Mouse (Mus musculus): ENCODE results near the gene Scyl1. TPM values are rescaled to one million over a fixed set of nuclear protein-coding genes. Genes with fewer than 3 reads are reported as not detected.
A peak's percentile ranks its signal among the peaks of the same experiment; 100 is the strongest.
"Not testable (repeated sequence)": the region's sequence is repeated elsewhere in the genome, so short reads cannot be mapped to it uniquely, and the experiment has no call there.

Scyl1 gene
- polyA plus RNA-seq (2015; fragmentation: Nextera tagmentation; extraction: Ambion mirVana): 63.6 and 68.9 TPM in 2 replicates

DNA sequence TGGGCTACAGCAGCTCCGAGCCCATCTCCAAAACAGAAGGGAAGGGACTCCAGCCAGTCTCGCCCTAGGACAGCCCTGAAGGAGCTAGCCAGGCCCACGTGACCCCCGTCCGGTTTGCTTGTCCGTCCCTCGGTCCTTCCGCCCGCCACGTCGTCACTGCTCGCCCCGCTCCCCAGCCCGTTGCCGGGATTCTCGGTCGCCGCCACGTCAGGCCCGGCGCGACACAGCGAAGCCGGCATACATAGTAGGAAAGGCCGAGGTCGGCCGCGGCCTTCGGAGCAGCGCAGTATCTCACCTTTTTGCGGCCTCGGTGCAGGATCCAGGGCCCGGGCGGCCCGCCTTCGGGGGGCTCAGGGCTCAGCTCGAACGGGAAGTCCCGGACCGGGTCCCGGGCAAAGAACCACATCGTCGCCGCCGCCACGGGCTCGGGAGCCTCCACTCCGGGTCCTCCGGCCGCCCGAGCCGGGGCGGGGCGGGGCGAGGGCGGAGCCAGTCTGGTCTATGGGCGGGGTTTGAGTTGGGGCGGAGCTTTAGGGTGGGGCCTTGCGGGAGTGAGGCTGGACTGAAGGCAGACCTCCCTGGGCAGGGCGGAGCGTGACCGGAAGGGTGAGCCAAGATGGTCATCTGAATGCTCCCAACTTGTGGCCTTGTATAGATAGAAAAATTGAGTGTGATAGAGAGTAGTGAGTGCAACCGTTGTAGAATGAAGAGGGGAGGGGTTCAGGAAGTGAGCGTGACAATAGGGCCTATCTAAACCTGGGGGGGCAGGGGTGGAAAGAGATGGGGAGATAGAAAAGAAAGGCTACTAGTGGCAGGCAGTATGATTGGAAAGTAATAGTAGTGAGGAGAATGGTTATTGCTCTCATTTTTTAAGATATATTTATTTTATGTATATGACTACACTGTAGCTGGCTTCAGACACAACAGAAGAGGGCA is at the start of gene Scyl1:
TSS of gene Scyl1 (minus strand) at position 495 of the 936 bp plus-strand sequence.
- Histone ChIP-seq H3K4me2 (peak within 1 kb of the TSS; percentile 75), H3K9ac (peak within 1 kb of the TSS; percentile 95), H3K9me3 (no peaks in the 10 kb centered on the region), H3K27ac (peak within 1 kb of the TSS; percentile 87), H3K36me3 (peaks cover 8% of the 10 kb centered on the region), H3K27me3 (replicated peaks) (no peaks in the 10 kb centered on the region), H3K4me3 (replicated peaks) (peak within 1 kb of the TSS; percentile 81), H3K4me1 (peaks cover 15% of the 10 kb centered on the region)
- WGBS: under 1% methylated on average over 64 of the region's 64 CpGs
- ATAC-seq (ENCODE audit: insufficient read depth, low FRiP score, low read depth): peak; percentile 94

DNA sequence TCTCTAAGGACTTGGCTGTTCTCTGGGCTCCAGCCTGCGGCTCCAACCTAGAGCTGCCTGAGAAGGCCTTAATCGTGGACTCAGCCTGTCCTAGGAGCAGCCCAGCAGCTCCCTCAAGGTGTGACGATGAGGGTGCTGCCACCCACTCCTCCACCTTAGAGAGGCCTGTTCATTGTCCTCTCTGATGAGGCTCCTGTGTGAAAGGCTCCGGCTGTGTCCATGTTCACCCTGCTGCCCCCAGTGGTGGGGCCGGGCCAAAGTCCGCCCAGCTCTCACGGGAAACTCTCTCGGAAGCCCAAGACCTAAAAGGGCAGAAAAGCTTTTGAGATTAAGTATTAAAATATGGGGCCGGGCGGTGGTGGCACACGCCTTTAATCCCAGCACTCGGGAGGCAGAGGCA is 48.3 kb upstream of the Scyl1 start:
- Histone ChIP-seq H3K36me3 (no peaks in the 10 kb centered on the region), H3K9ac (no peak overlapping the region), H3K4me1 (peaks cover 47% of the 10 kb centered on the region), H3K27ac (no peak overlapping the region), H3K27me3 (replicated peaks) (no peaks in the 10 kb centered on the region), H3K9me3 (no peaks in the 10 kb centered on the region), H3K4me2 (no peak overlapping the region), H3K4me3 (replicated peaks) (no peak overlapping the region)
- WGBS: 49% methylated on average over 12 of the region's 12 CpGs
- ATAC-seq (ENCODE audit: insufficient read depth, low FRiP score, low read depth): no peak

DNA sequence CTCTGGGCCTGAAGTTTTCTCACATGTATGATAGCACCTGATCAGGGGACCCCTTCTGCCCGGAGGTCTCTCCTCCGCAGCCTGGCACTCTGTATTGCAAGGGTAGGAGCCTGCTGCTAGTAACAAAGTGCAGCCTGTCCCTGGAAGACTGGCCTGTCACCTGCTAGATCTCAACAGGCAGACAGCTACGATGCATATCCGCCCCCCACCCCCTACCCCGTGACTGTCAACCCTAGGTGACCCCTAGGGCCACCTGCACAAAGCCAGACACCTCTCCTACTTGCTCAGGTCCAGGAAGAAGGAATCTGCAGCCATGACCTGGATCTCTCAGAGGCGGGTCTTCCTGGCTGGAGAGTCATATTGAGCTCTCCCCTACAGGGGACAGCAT is 47.4 kb upstream of the Scyl1 start:
- WGBS: 67% methylated on average over 6 of the region's 6 CpGs
- H3K4me1 ChIP-seq: peaks cover 37% of the 10 kb centered on the region
- no peak overlapping the region for H3K9ac ChIP-seq

DNA sequence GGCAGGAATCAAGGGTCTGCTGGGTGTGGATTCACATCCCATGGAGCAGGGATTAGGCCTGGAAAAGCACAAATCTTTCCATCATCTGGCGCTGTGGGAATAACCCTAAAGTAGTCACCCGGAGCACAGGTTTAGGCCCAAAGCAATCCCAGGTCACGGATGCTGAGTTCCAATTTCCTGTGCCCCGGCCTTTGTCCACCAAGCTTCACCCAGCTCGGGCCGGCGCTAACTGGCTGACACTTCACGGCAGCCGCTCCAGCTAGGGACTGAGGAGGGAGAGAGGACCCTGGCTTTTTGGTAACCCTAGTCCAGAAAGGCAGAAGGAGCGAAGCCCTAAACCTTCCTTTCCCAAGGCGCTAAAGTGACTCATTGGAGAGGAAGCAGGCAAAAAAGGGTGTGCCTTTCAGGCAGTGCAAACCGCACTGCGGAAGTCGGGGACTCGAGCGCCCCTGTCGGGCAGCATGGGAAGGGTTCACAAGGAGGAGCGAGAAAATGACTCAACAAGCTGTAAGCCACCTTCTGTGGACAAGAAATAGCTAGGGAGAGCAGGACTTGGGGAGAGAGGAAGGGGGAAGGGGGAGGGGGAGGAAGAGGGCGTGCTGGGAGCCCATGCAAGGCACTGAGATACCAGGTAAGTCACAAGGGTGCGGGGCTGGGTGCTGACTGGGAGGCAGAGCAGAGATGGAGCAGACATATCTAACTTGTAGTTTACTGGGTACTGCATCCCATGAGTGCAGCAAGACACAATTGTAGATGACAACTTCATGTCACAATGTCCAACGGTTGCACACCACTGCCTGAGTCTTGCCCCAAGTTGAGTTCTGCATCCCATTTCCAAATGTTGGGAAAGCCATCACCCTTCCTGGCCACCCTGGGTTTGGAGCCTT is 46.7 kb upstream of the Scyl1 start:
- Histone ChIP-seq H3K27me3 (replicated peaks) (no peaks in the 10 kb centered on the region), H3K36me3 (no peaks in the 10 kb centered on the region), H3K4me2 (peak overlapping the region; percentile 54), H3K9me3 (no peaks in the 10 kb centered on the region), H3K4me1 (peaks cover 32% of the 10 kb centered on the region), H3K4me3 (replicated peaks) (peak overlapping the region; percentile 23; the same call in 1 of the 2 replicates), H3K9ac (peak overlapping the region; percentile 44; the same call in 1 of the 2 replicates), H3K27ac (peak overlapping the region; percentile 86)
- ATAC-seq (ENCODE audit: insufficient read depth, low FRiP score, low read depth): peak; percentile 75
- 21% methylated on average over 21 of the region's 21 CpGs for WGBS

More for the DNA sequence above, 47.4 kb upstream of the Scyl1 start:
- Histone ChIP-seq H3K4me3 (replicated peaks) (no peak overlapping the region), H3K4me2 (no peak overlapping the region), H3K27me3 (replicated peaks) (no peaks in the 10 kb centered on the region), H3K9me3 (no peaks in the 10 kb centered on the region), H3K27ac (peak overlapping the region; percentile 64; the same call in 1 of the 2 replicates), H3K36me3 (no peaks in the 10 kb centered on the region)
- no peak for ATAC-seq (ENCODE audit: insufficient read depth, low FRiP score, low read depth)

DNA sequence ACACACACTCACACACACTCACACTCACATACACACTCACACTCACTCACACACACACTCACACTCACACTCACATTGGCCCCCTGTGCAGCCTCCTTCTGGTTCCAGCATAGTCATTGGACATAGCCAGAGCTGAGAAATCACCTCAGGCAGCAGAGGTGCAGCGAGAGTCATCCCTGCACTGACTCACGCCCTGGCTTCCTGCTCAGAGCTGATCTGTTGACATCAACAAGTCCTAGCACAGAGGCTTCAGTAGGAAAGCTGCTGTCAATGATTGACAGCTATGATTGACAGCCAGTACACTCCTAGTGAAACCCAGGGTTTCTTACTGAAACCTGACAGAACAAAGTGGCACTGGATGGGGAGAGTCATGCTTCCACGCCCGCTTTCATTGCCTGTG is 44.7 kb upstream of the Scyl1 start:
- no peak overlapping the region for H3K9ac ChIP-seq
- H3K4me1 ChIP-seq: peaks cover 41% of the 10 kb centered on the region
- no peak for ATAC-seq (ENCODE audit: insufficient read depth, low FRiP score, low read depth)
- no peaks in the 10 kb centered on the region for H3K27me3 ChIP-seq (replicated peaks)
- no peaks in the 10 kb centered on the region for H3K9me3 ChIP-seq
- no peak overlapping the region for H3K4me3 ChIP-seq (replicated peaks)
- H3K4me2 ChIP-seq: no peak overlapping the region
- 62% methylated on average over 4 of the region's 4 CpGs for WGBS
- no peak overlapping the region; the same call in 1 of the 2 replicates for H3K27ac ChIP-seq
- H3K36me3 ChIP-seq: no peaks in the 10 kb centered on the region

DNA sequence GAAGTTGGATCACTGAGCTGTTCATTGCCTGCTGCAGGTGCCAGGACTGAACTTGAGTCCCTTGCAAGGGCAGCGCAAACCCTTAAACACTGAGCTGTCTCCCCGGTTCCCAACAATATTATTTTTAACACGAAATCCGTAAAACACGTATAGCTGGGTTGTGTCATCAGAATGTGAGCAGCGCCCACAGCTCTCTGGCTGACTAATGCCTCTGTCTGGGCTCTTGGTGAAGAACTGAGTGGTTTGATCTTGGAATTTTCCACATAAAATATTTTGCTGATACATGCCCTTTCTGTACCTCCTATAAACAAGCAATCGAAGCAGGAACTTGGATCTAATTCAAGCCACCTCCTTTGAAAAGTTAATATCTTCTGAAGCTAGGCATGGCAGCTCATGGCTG is 43.8 kb upstream of the Scyl1 start:
- H3K36me3 ChIP-seq: no peaks in the 10 kb centered on the region
- H3K4me3 ChIP-seq (replicated peaks): no peak overlapping the region
- H3K27me3 ChIP-seq (replicated peaks): no peaks in the 10 kb centered on the region
- H3K9me3 ChIP-seq: no peaks in the 10 kb centered on the region
- peaks cover 50% of the 10 kb centered on the region for H3K4me1 ChIP-seq
- ATAC-seq (ENCODE audit: insufficient read depth, low FRiP score, low read depth): no peak
- 73% methylated on average over 7 of the region's 7 CpGs for WGBS
- H3K27ac ChIP-seq: peak overlapping the region; percentile 26; the same call in 1 of the 2 replicates
- H3K4me2 ChIP-seq: no peak overlapping the region
- H3K9ac ChIP-seq: no peak overlapping the region

GRCm38 (mm10) chr19:5814048-5814447 is 42.8 kb upstream of the Scyl1 start:
- H3K4me3 ChIP-seq (replicated peaks); H3K9me3 ChIP-seq; H3K36me3 ChIP-seq; H3K27ac ChIP-seq; ATAC-seq (ENCODE audit: insufficient read depth, low FRiP score, low read depth); H3K27me3 ChIP-seq (replicated peaks); H3K9ac ChIP-seq; H3K4me2 ChIP-seq: not testable (repeated sequence)
- peaks cover 53% of the 10 kb centered on the region for H3K4me1 ChIP-seq
- WGBS: 48% methylated on average over 1 of the region's 1 CpGs

- no peaks in the 10 kb centered on the region for H3K27me3 ChIP-seq (replicated peaks)
- H3K4me1 ChIP-seq: peaks cover 54% of the 10 kb centered on the region
- ATAC-seq (ENCODE audit: insufficient read depth, low FRiP score, low read depth): no peak
- no peak overlapping the region for H3K4me2 ChIP-seq
- no peak overlapping the region for H3K27ac ChIP-seq
- WGBS: 88% methylated on average over 3 of the region's 3 CpGs
- no peaks in the 10 kb centered on the region for H3K36me3 ChIP-seq
- no peak overlapping the region for H3K4me3 ChIP-seq (replicated peaks)
- H3K9me3 ChIP-seq: no peaks in the 10 kb centered on the region
- H3K9ac ChIP-seq: no peak overlapping the region
Measured at GRCm38 (mm10) chr19:5813567-5813966, 42.3 kb upstream of the Scyl1 start.

DNA sequence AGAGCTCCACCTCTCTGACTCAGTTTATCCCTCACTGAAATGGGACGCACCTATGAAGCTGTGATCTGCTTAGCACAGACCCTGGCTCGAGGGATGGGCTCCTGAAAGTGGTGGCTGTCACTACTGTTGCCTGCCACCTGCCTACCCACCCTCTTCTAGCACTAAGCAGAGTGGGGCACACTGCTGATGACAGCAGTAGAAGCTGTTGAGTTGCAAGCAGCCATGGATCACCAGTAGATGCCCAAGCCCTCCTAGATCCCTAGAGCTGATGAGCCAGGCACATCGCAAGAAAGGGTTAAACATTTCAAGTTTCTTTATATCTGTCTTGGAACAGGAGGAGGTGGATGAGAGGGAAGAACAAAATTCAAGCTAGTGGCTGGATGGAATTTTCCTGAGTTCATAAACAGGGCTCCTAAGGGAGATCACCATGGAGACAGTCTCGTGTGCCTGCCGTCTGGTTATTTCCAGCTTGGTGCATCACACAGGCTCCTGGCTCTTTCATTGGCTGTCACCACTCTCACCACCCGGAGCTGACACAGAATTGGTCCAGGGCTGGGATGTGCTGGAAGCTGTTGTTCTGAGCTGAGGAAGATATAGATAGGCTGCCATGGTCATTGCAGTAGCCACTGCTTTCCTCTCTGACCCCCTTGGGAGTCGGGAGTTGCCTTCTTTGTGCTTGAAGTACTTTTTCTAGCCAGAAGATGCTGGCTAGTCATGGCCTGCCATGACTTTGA is 40.7 kb upstream of the Scyl1 start:
- 40% methylated on average over 7 of the region's 7 CpGs for WGBS
- peak; percentile 67; the same call in 1 of the 2 replicates for ATAC-seq (ENCODE audit: insufficient read depth, low FRiP score, low read depth)
- Histone ChIP-seq H3K27ac (peak overlapping the region; percentile 88), H3K9ac (no peak overlapping the region), H3K27me3 (replicated peaks) (no peaks in the 10 kb centered on the region), H3K36me3 (no peaks in the 10 kb centered on the region), H3K9me3 (no peaks in the 10 kb centered on the region), H3K4me3 (replicated peaks) (no peak overlapping the region), H3K4me2 (peak overlapping the region; percentile 8; the same call in 1 of the 2 replicates), H3K4me1 (peaks cover 53% of the 10 kb centered on the region)

GRCm38 (mm10) chr19:5810840-5811563 is 39.8 kb upstream of the Scyl1 start:
- ATAC-seq (ENCODE audit: insufficient read depth, low FRiP score, low read depth): no peak
- Histone ChIP-seq H3K4me3 (replicated peaks) (no peak overlapping the region), H3K36me3 (no peaks in the 10 kb centered on the region), H3K27ac (peak overlapping the region; percentile 92), H3K9ac (no peak overlapping the region), H3K4me2 (peak overlapping the region; percentile 3; the same call in 1 of the 2 replicates), H3K9me3 (no peaks in the 10 kb centered on the region), H3K4me1 (peaks cover 62% of the 10 kb centered on the region), H3K27me3 (replicated peaks) (no peaks in the 10 kb centered on the region)
- 58% methylated on average over 9 of the region's 9 CpGs for WGBS
